Mouse (Mus musculus) liver, embryonic 13.5 days (tissue): Measurements from ENCODE around the gene Arhgap22. TPM values are rescaled to one million over a fixed set of nuclear protein-coding genes. Genes with fewer than 3 reads are reported as not detected.

Source experiments
- ATAC-seq: fragments of 200-750 bp; cut with Nextera tagmentation; 2 replicates; pipeline ENCODE4 v1.8.0; 2017; ENCODE audit warnings: low read depth, mild to moderate bottlenecking, moderate number of reproducible peaks, moderate library complexity
- DNase-seq: peaks from one replicate; pipeline ENCODE4 v3.0.0; 2022
- H3K27ac ChIP-seq: fragments of 300-500 bp; sonication (generic); 2 replicates; pipeline ENCODE4 v1.5.1; 2015; ENCODE audit warnings: moderate library complexity, mild to moderate bottlenecking, inconsistent platforms
- H3K27me3 ChIP-seq: fragments of 300-500 bp; sonication (generic); 2 replicates; pipeline ENCODE4 v1.6.1; 2015; ENCODE audit warnings: mild to moderate bottlenecking, inconsistent platforms
- H3K36me3 ChIP-seq: fragments of 300-500 bp; sonication (generic); 2 replicates; pipeline ENCODE4 v1.6.1; 2015; ENCODE audit warnings: mild to moderate bottlenecking, inconsistent platforms
- H3K4me1 ChIP-seq: fragments of 300-500 bp; sonication (generic); replicated peaks from 2 replicates; pipeline ENCODE4 v1.6.1; 2015; ENCODE audit warnings: inconsistent platforms
- H3K4me2 ChIP-seq: fragments of 300-500 bp; sonication (generic); 2 replicates; pipeline ENCODE4 v1.6.1; 2015; ENCODE audit warnings: inconsistent platforms, mild to moderate bottlenecking, moderate library complexity
- H3K4me3 ChIP-seq: fragments of 300-500 bp; sonication (generic); replicated peaks from 2 replicates; pipeline ENCODE4 v1.5.1; 2015; ENCODE audit warnings: mild to moderate bottlenecking, inconsistent platforms
- H3K9ac ChIP-seq: fragments of 300-500 bp; sonication (generic); 2 replicates; pipeline ENCODE4 v1.6.1; 2015; ENCODE audit warnings: mild to moderate bottlenecking, inconsistent platforms
- H3K9me3 ChIP-seq: fragments of 300-500 bp; sonication (generic); replicated peaks from 2 replicates; pipeline ENCODE4 v1.6.1; 2016; ENCODE audit warnings: inconsistent platforms
- WGBS: fragments of 180-500 bp; shearing (Covaris S2); methylation state at CpG from one replicate; pipeline ENCODE4 v1.1.7; 2015; ENCODE audit not compliant: insufficient replicate concordance; 5-methylcytosine and 5-hydroxymethylcytosine counted together
- polyA plus RNA-seq: library from polyadenylated mRNA; unstranded; fragments of >200 nt; fragmentation: Nextera tagmentation; extraction: Ambion mirVana; gene quantifications from 2 replicates; pipeline ENCODE4 v1.2.1, GENCODE M21; 2015

Gene Arhgap22
- polyA plus RNA-seq, 1 experiment from 2014 or later: 3.6 TPM

- Histone ChIP-seq H3K4me2 (no peak overlapping the region), H3K9ac (no peak overlapping the region), H3K27me3 (0 out of 2 replicates have a peak, but pooled peaks cover 4% of the 10 kb centered on the region), H3K4me1 (peaks cover 3% of the 10 kb centered on the region; the same call in 1 of the 2 replicates), H3K4me3 (no peak overlapping the region), H3K27ac (no peak overlapping the region), H3K9me3 (no peaks in the 10 kb centered on the region), H3K36me3 (no peaks in the 10 kb centered on the region)
- no peak for DNase-seq
- ATAC-seq: no peak
- WGBS: 47% methylated on average over 9 of the region's 9 CpGs
Observed at GRCm38 (mm10) chr14:33290038-33290437, 76.2 kb downstream of the Arhgap22 start.

GRCm38 (mm10) chr14:33294488-33294887 is 80.7 kb downstream of the Arhgap22 start:
- no peak overlapping the region for H3K9ac ChIP-seq
- peaks cover 3% of the 10 kb centered on the region; the same call in 1 of the 2 replicates for H3K4me1 ChIP-seq

GRCm38 (mm10) chr14:33296698-33297341 is 83.0 kb downstream of the Arhgap22 start:
- no peak overlapping the region for H3K4me3 ChIP-seq
- H3K27ac ChIP-seq: no peak overlapping the region
- no peak for ATAC-seq
- no peak overlapping the region for H3K9ac ChIP-seq
- DNase-seq: no peak
- 75% methylated on average over 16 of the region's 16 CpGs for WGBS
- H3K4me2 ChIP-seq: no peak overlapping the region
- H3K4me1 ChIP-seq: 0 out of 2 replicates have a peak, but pooled peaks cover 3% of the 10 kb centered on the region
- H3K9me3 ChIP-seq: no peaks in the 10 kb centered on the region
- H3K36me3 ChIP-seq: no peaks in the 10 kb centered on the region
- H3K27me3 ChIP-seq: 0 out of 2 replicates have a peak, but pooled peaks cover 2% of the 10 kb centered on the region

More at GRCm38 (mm10) chr14:33294488-33294887, 80.7 kb downstream of the Arhgap22 start:
- no peak for DNase-seq
- 19% methylated on average over 1 of the region's 1 CpGs for WGBS
- no peak overlapping the region for H3K4me3 ChIP-seq
- no peaks in the 10 kb centered on the region for H3K9me3 ChIP-seq
- H3K27me3 ChIP-seq: 0 out of 2 replicates have a peak, but pooled peaks cover 4% of the 10 kb centered on the region
- no peak overlapping the region; the same call in 1 of the 2 replicates for H3K27ac ChIP-seq
- H3K4me2 ChIP-seq: no peak overlapping the region
- peak; percentile 77 for ATAC-seq
- H3K36me3 ChIP-seq: no peaks in the 10 kb centered on the region

DNA sequence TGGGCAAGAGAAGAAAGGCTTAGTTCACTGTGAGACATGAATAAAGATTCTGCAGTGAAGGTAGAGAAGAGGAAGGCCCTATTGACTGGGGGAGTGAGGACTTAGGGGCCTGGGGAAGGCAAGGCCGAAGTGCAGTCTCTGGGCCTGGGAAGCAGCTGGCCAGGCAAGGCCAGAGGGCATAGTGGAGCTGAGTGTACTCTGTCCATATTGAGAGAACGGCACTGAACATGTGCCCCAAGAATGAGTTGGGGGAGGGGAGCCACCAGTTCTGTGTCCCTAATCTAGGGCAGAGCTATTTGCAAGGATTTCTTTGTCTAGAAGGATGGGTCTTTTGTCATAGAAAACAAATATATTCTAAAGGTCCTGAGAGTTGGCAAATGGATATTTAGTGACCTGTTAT is 86.8 kb downstream of the Arhgap22 start:
- H3K4me1 ChIP-seq: no peaks in the 10 kb centered on the region
- H3K9me3 ChIP-seq: no peaks in the 10 kb centered on the region
- DNase-seq: no peak
- 48% methylated on average over 2 of the region's 2 CpGs for WGBS
- H3K27me3 ChIP-seq: no peaks in the 10 kb centered on the region
- no peak overlapping the region for H3K4me2 ChIP-seq
- no peak overlapping the region for H3K4me3 ChIP-seq
- no peaks in the 10 kb centered on the region for H3K36me3 ChIP-seq
- H3K27ac ChIP-seq: no peak overlapping the region
- no peak for ATAC-seq
- no peak overlapping the region for H3K9ac ChIP-seq

DNA sequence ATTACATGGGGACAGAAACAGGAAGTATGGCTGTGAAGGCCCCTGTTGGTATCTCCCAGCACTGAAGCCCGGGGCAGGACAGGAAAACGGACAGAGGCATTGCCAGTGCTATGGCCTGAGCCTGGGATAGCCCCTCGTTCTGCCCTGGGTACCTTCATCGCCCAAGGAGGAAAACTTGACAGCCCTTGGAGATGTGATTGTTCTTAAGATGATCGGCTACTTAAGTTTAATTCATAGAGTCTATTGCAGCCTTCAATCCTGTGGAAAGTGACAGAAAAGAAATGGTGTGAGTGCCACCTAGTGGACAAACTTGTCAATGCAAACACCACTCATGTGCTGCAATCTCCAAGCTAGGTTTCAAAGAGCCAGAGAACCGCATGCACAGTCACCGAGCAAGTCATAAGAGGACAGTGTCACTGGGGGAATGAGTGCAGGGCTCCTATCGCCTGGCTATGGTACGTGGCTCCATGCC is 89.6 kb downstream of the Arhgap22 start:
- 14% methylated on average over 9 of the region's 9 CpGs for WGBS
- Histone ChIP-seq H3K4me1 (no peaks in the 10 kb centered on the region), H3K4me3 (no peak overlapping the region), H3K36me3 (no peaks in the 10 kb centered on the region), H3K27me3 (no peaks in the 10 kb centered on the region), H3K27ac (no peak overlapping the region), H3K9ac (no peak overlapping the region), H3K9me3 (no peaks in the 10 kb centered on the region), H3K4me2 (no peak overlapping the region)
- peak; percentile 45; the same call in 1 of the 2 replicates for ATAC-seq
- no peak for DNase-seq

DNA sequence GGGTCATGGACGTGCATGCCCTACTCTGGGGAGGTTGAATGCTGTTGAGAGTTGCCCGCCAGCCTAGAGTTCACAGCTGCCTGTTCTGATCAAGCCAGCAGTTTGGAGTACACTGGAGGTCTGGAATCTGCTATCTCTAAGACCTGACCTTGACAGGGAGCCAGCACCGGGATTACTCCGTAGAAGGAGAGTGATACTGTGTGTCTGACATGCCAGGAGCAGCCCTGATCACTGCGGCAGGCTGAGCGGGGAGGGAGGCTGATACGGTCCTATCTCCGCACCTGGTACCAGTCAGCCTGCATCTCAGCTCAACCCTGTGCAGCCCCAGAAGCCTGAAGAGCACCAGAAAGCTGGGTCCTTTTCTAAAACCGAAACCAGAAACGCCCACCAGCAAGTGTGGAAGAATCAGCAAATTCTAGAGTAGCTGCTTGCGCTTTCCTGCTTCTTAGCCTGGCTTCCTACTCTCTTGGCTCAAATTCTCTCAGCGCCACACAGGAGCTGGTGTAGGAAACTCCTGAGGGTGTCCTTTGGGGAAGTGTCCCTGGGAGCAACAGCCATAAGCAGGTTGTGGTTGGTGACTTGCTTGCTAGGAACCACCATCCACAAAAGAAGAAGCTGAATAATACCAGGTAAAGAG is 91.9 kb downstream of the Arhgap22 start:
- DNase-seq: no peak
- ATAC-seq: no peak

GRCm38 (mm10) chr14:33310719-33311118 is 96.9 kb downstream of the Arhgap22 start:
- no peak overlapping the region for H3K4me2 ChIP-seq
- H3K9me3 ChIP-seq: no peaks in the 10 kb centered on the region
- 52% methylated on average over 4 of the region's 4 CpGs for WGBS
- H3K27ac ChIP-seq: no peak overlapping the region
- H3K27me3 ChIP-seq: no peaks in the 10 kb centered on the region; the same call in none of the 2 replicates
- no peaks in the 10 kb centered on the region for H3K36me3 ChIP-seq
- H3K9ac ChIP-seq: no peak overlapping the region
- DNase-seq (no peak), ATAC-seq (no peak)
- H3K4me3 ChIP-seq: no peak overlapping the region
- no peaks in the 10 kb centered on the region for H3K4me1 ChIP-seq

More for the DNA sequence above, 91.9 kb downstream of the Arhgap22 start:
- no peak overlapping the region for H3K27ac ChIP-seq
- H3K27me3 ChIP-seq: no peaks in the 10 kb centered on the region
- no peaks in the 10 kb centered on the region for H3K36me3 ChIP-seq
- H3K4me3 ChIP-seq: no peak overlapping the region
- no peaks in the 10 kb centered on the region for H3K4me1 ChIP-seq
- H3K4me2 ChIP-seq: no peak overlapping the region
- no peak overlapping the region for H3K9ac ChIP-seq
- 61% methylated on average over 12 of the region's 12 CpGs for WGBS
- H3K9me3 ChIP-seq: no peaks in the 10 kb centered on the region

GRCm38 (mm10) chr14:33312309-33312708 is 98.5 kb downstream of the Arhgap22 start:
- peaks cover 9% of the 10 kb centered on the region for H3K27me3 ChIP-seq
- no peaks in the 10 kb centered on the region for H3K9me3 ChIP-seq
- no peaks in the 10 kb centered on the region for H3K36me3 ChIP-seq
- 60% methylated on average over 4 of the region's 4 CpGs for WGBS
- no peak overlapping the region for H3K4me2 ChIP-seq
- ATAC-seq (no peak), DNase-seq (no peak)
- no peak overlapping the region for H3K27ac ChIP-seq
- no peak overlapping the region for H3K4me3 ChIP-seq
- H3K9ac ChIP-seq: no peak overlapping the region
- no peaks in the 10 kb centered on the region for H3K4me1 ChIP-seq

DNA sequence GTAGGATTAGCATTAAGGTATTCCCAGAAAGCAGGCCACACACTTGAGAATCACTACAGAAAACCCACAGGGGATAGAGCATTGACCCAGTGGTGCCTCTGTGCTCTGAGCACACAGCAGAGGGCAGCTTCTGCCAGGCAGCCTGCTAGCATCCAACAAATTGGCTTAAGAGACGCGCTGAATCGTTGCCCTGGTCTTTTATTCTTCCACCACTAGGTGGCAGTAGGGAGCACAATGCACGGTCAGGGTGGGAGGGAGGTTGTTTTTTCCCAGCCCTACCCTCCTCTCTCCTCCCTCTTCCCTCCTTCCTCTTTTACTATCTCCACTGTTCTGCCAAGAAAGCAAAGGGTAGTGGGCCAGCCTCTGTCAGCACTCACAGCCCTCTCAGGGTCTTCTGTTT is 99.8 kb downstream of the Arhgap22 start:
- 0% methylated on average over 4 of the region's 4 CpGs for WGBS
- 0 out of 2 replicates have a peak, but pooled peaks have one; percentile 27 for ATAC-seq
- DNase-seq: no peak

GRCm38 (mm10) chr14:33314160-33314559 is 100.3 kb downstream of the Arhgap22 start:
- Histone ChIP-seq H3K9me3 (no peaks in the 10 kb centered on the region), H3K4me3 (no peak overlapping the region), H3K27ac (no peak overlapping the region), H3K4me2 (no peak overlapping the region), H3K27me3 (peaks cover 25% of the 10 kb centered on the region), H3K4me1 (no peaks in the 10 kb centered on the region), H3K36me3 (no peaks in the 10 kb centered on the region), H3K9ac (no peak overlapping the region)
- WGBS: 37% methylated on average over 7 of the region's 7 CpGs
- ATAC-seq: no peak
- DNase-seq: no peak

More for the DNA sequence above, 99.8 kb downstream of the Arhgap22 start:
- Histone ChIP-seq H3K4me2 (no peak overlapping the region), H3K27ac (no peak overlapping the region), H3K27me3 (peaks cover 21% of the 10 kb centered on the region), H3K36me3 (no peaks in the 10 kb centered on the region), H3K4me1 (no peaks in the 10 kb centered on the region), H3K9me3 (no peaks in the 10 kb centered on the region), H3K9ac (no peak overlapping the region), H3K4me3 (no peak overlapping the region)

DNA sequence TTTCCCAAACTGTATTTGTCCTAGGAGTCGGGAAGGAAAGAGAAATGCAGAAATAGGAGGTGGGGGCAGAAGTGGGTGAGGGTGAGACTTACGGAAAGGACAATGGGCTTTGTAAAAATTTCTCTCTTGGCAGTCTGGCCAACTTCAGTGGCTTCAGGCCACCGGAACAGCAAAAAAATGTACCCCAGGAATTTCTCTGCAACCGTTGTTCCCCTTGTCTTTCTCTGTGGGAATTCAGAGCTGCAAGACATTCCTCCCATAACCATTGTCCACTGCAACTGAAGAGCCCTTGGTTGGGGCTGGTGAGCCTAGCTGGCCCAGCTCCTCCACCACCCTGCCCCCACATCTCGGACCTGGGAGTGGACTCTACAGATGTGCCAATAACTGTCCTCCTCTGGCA is 101.3 kb downstream of the Arhgap22 start:
- no peak overlapping the region for H3K4me2 ChIP-seq
- H3K4me1 ChIP-seq: no peaks in the 10 kb centered on the region
- H3K36me3 ChIP-seq: no peaks in the 10 kb centered on the region

More for the DNA sequence above, 101.3 kb downstream of the Arhgap22 start:
- DNase-seq: no peak
- ATAC-seq: no peak
- H3K27ac ChIP-seq: no peak overlapping the region
- no peak overlapping the region for H3K9ac ChIP-seq
- whole genome bisulfite sequencing: 59% methylated on average over 5 of the region's 5 CpGs
- H3K4me3 ChIP-seq: no peak overlapping the region
- H3K9me3 ChIP-seq: no peaks in the 10 kb centered on the region
- peaks cover 34% of the 10 kb centered on the region for H3K27me3 ChIP-seq
